Mouse (Mus musculus) stomach, embryonic 14.5 days (tissue): ENCODE data around the gene Arid1a. TPM values are rescaled to one million over a fixed set of nuclear protein-coding genes. Genes with fewer than 3 reads are reported as not detected.

Source experiments
- ATAC-seq: fragments of 200-750 bp; cut with Nextera tagmentation; 2 replicates; pipeline ENCODE4 v1.8.0; 2017; ENCODE audit warnings: low read depth, moderate TSS enrichment; ENCODE audit not compliant: insufficient number of reproducible peaks, insufficient read depth, low FRiP score
- H3K27ac ChIP-seq: fragments of 300-500 bp; sonication (generic); 2 replicates; pipeline ENCODE4 v1.5.1; 2014; ENCODE audit warnings: mild to moderate bottlenecking, low read length, moderate library complexity, mixed read lengths
- H3K27me3 ChIP-seq: fragments of 300-500 bp; sonication (generic); 2 replicates; pipeline ENCODE4 v1.6.1; 2014; ENCODE audit warnings: low read length, control low read depth, mixed read lengths; ENCODE audit not compliant: control insufficient read depth, insufficient read depth
- H3K36me3 ChIP-seq: fragments of 300-500 bp; sonication (generic); 2 replicates; pipeline ENCODE4 v1.6.1; 2014; ENCODE audit warnings: mild to moderate bottlenecking, control low read depth, low read length, moderate library complexity, mixed read lengths; ENCODE audit not compliant: control insufficient read depth, insufficient read depth
- H3K4me1 ChIP-seq: fragments of 300-500 bp; sonication (generic); 2 replicates; pipeline ENCODE4 v1.6.1; 2014; ENCODE audit warnings: low read length, control low read depth, mixed read lengths; ENCODE audit not compliant: control insufficient read depth, insufficient read depth
- H3K4me2 ChIP-seq: fragments of 300-500 bp; sonication (generic); replicated peaks from 2 replicates; pipeline ENCODE4 v1.6.1; 2014; ENCODE audit warnings: low read depth, low read length, control low read depth
- H3K4me3 ChIP-seq: fragments of 300-500 bp; sonication (generic); 2 replicates; pipeline ENCODE4 v1.5.1; 2014; ENCODE audit warnings: low read depth, low read length, control low read depth
- H3K9ac ChIP-seq: fragments of 300-500 bp; sonication (generic); replicated peaks from 2 replicates; pipeline ENCODE4 v1.6.1; 2014; ENCODE audit warnings: low read depth, mild to moderate bottlenecking, control low read depth, low read length, moderate library complexity, mixed read lengths
- H3K9me3 ChIP-seq: fragments of 300-500 bp; sonication (generic); 2 replicates; pipeline ENCODE4 v1.6.1; 2016; ENCODE audit warnings: low read depth, low read length, control low read depth; ENCODE audit not compliant: control insufficient read depth
- WGBS: fragments of 180-500 bp; shearing (Covaris S2); extraction: QIAGEN DNeasy Blood & Tissue Kit; methylation state at CpG from one replicate; pipeline ENCODE4 v1.1.7; 2014; 5-methylcytosine and 5-hydroxymethylcytosine counted together
- polyA plus RNA-seq: library from polyadenylated mRNA; unstranded; fragments of >200 nt; fragmentation: Nextera tagmentation; extraction: Ambion mirVana; gene quantifications from 2 replicates; pipeline ENCODE4 v1.2.1, GENCODE M21; 2014

The Arid1a gene
- polyA plus RNA-seq, 1 experiment from 2014 or later, result 49.4 TPM

DNA sequence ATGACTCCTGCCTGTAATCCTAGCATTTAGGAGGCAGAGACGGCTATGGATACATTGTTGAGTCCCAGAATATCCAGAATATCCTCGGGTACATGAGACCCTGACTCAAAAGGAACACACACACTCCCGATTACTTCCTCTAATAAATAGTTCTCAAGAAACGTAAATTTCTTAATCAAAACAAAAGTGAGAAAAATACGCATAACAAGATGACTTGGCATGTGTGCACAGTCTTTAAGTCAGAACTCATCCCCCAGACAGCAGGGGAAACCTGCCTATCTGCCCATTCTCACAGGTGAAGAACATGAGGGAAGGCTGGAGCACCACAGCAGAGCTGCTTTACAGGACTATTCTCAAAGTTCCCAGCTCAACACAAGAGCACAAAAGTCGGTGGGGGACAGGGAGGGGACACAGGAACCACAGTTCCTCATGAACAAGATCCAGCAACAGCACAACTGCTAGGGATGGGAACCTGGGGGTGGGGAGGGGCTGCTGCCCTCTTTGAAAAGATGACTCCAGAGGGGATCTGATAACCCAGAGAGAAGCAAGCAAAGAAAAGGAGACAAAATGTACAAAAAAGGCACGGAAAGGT, 6.3 kb downstream of the Arid1a start:
- Histone ChIP-seq H3K4me1 (peaks cover 49% of the 10 kb centered on the region), H3K4me3 (peak overlapping the region; percentile 100), H3K27me3 (no peaks in the 10 kb centered on the region), H3K27ac (no peak overlapping the region), H3K4me2 (peak overlapping the region; percentile 94), H3K36me3 (no peaks in the 10 kb centered on the region; the same call in 1 of the 2 replicates), H3K9me3 (no peaks in the 10 kb centered on the region), H3K9ac (peak overlapping the region; percentile 100)
- no peak for ATAC-seq
- WGBS, result 19% methylated on average over 7 of the region's 7 CpGs

DNA sequence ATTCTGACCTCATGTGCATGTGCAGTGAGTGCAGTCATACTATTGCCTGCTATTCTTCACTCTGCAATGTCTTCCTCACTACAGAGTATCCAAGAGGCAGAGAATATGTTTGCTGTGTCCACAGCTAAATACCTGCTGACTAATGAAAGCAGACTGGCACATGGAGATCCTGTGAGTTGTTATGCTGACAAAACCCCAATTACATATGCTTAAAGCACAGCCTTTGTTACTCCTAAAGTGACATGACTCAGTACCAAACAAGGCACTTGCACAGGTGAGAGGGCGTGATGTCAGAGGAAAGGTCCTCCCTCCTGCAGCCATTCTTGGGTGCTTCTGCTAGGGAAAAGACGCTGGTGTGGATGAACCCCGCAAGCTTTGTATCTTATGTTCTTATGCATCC, 21.3 kb downstream of the Arid1a start:
- 72% methylated on average over 3 of the region's 3 CpGs for whole genome bisulfite sequencing
- Histone ChIP-seq H3K36me3 (peaks cover 27% of the 10 kb centered on the region), H3K9me3 (no peaks in the 10 kb centered on the region), H3K27ac (no peak overlapping the region), H3K9ac (no peak overlapping the region), H3K4me2 (no peak overlapping the region), H3K27me3 (no peaks in the 10 kb centered on the region), H3K4me3 (no peak overlapping the region), H3K4me1 (peaks cover 34% of the 10 kb centered on the region)
- ATAC-seq, result no peak

DNA sequence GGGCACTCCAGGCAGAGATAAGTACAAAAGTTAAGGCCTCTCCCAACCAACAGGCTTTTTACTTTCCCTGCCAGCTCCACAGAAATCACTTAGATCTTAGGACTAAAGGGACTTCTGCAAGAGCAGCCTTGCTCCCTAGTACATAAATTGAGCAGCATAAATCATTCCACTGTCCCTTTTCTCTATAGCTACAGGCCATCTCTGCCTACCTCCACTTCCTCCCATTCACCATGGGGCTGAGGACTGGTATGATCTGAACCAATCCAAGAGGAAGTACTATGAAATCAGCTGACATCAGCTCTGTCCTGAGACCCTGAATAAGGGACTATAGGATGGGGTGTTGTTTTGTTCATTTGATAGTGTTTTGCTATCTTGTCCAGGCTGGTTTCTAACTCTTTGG, 26.4 kb downstream of the Arid1a start:
- Histone ChIP-seq H3K4me1 (peaks cover 61% of the 10 kb centered on the region), H3K27me3 (no peaks in the 10 kb centered on the region), H3K9ac (no peak overlapping the region), H3K4me3 (peak overlapping the region; percentile 17; the same call in 1 of the 2 replicates), H3K9me3 (no peaks in the 10 kb centered on the region), H3K27ac (peak overlapping the region; percentile 88), H3K36me3 (peaks cover 16% of the 10 kb centered on the region), H3K4me2 (peak overlapping the region; percentile 39)
- no peak for ATAC-seq

DNA sequence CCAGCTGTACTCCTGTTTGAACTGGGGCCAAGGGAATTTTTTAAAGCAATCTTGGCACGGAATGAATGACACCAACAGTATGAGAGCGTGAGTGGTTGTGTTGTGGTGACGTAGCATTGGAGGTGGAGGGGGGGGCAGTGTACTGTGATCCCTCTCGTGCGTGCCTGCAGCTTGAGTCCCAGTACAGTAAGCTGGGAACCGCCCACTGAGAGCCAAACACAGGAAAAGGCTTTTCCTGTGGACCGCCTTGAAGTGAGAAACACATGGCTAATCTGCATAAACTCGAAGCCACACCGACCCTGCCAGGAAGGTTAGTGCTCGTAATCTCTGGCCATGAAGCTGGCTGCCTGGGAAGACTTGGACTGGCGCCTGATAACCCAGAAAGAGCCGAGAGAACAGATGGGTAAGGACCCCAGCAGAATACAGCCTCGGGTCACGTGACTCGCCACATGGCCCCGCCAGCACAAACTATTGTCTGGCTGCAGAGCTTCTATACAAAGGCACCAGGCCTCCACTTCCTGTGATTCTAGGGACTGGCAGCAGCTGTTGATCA, 27.0 kb downstream of the Arid1a start:
- Histone ChIP-seq H3K27me3 (no peaks in the 10 kb centered on the region), H3K9ac (no peak overlapping the region), H3K4me2 (peak overlapping the region; percentile 39), H3K36me3 (peaks cover 12% of the 10 kb centered on the region), H3K4me1 (peaks cover 63% of the 10 kb centered on the region), H3K27ac (peak overlapping the region; percentile 88), H3K9me3 (no peaks in the 10 kb centered on the region), H3K4me3 (peak overlapping the region; percentile 17; the same call in 1 of the 2 replicates)
- WGBS, result 3% methylated on average over 16 of the region's 16 CpGs
- peak; percentile 90 for ATAC-seq

DNA sequence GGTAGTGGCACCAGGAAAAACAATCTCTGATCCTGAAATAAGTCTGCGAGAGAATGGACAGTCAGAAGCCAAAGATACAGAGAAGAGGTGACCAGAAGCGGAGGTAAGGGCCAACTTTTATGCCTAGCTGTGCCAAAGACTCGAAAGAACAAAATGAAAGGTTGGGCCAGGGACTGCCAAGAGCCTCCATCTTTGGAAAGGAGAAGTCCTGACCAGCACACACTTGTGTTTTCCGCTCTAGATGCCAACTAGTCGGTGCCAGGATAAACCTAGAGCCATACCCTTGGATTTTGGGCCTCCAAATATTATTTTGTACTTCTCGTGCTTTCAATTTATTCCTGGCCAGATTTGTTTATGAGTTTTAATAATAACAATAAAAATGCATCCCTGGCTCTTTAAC, 27.6 kb downstream of the Arid1a start:
- Histone ChIP-seq H3K4me3 (no peak overlapping the region), H3K27me3 (no peaks in the 10 kb centered on the region), H3K27ac (peak overlapping the region; percentile 88; the same call in 1 of the 2 replicates), H3K9ac (no peak overlapping the region), H3K4me1 (peaks cover 64% of the 10 kb centered on the region), H3K4me2 (peak overlapping the region; percentile 39; the same call in 1 of the 2 replicates), H3K9me3 (no peaks in the 10 kb centered on the region), H3K36me3 (peaks cover 12% of the 10 kb centered on the region)
- 51% methylated on average over 6 of the region's 6 CpGs for WGBS
- no peak for ATAC-seq

DNA sequence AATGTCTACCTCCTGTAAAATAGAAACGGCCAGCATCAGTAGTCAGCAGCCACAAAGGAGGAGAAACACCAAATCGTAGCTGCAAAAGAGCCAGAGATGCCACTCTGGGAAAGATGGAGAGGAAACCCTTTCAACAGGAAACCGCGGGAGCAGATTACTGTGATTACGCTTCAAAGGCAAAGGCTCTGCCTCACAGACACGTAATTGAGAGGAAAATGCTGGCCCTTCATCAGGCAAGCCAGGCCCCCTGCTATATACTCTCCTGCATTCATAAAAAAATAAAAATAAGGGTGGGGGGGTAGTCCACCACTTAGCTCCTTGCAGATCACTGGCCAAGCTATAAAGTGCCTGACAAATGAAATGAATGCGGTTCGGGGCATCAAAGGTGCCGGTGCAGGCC, 28.3 kb downstream of the Arid1a start:
- Histone ChIP-seq H3K27ac (no peak overlapping the region), H3K4me1 (peaks cover 57% of the 10 kb centered on the region), H3K4me2 (no peak overlapping the region), H3K9ac (no peak overlapping the region), H3K36me3 (peaks cover 12% of the 10 kb centered on the region), H3K9me3 (no peaks in the 10 kb centered on the region), H3K27me3 (no peaks in the 10 kb centered on the region), H3K4me3 (no peak overlapping the region)
- 33% methylated on average over 9 of the region's 9 CpGs for WGBS
- no peak for ATAC-seq

DNA sequence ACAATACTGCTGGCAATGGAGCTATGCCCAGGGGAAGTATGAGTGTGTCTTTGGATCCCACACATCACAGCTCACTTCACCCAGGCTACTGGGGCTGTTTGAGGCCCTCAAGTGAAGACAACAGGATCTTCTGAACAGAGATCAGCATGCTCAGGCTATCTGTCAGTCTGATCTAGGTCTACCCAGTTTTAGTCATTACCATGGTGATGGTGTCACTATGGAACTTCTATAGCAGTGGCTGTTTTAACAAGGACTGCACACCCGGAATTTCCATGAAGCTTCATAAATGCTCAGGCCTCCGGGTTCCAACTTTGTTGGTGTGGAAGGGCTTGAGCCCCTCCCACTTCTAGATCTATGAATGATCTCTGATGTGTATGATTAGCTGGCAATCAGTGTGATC, 30.9 kb downstream of the Arid1a start:
- WGBS, result 84% methylated on average over 2 of the region's 2 CpGs
- no peaks in the 10 kb centered on the region for H3K9me3 ChIP-seq
- H3K36me3 ChIP-seq, result peaks cover 29% of the 10 kb centered on the region
- H3K9ac ChIP-seq, result no peak overlapping the region
- H3K27ac ChIP-seq, result no peak overlapping the region
- no peak overlapping the region for H3K4me3 ChIP-seq
- ATAC-seq, result no peak
- H3K4me1 ChIP-seq, result peaks cover 39% of the 10 kb centered on the region
- H3K4me2 ChIP-seq, result no peak overlapping the region
- no peaks in the 10 kb centered on the region for H3K27me3 ChIP-seq

DNA sequence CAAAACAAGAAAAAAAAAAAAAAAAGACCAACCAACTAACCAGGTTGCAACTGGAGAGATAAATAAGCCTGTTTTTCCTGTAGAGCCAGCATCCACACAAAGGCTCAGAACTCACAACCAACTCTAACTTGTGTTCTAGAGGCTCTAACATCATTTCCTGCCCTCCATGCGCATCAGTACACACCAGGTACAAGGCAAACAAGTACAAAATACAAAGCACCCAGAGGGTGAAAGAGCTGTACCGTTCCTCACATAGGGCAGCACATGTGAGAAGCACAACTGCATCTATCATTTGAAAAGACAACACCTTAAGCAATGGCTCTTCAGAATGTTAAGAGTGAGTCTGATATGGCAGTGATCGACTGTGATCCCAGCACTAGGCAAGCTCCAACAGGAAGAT, 36.8 kb downstream of the Arid1a start:
- H3K4me3 ChIP-seq, result no peak overlapping the region
- 80% methylated on average over 3 of the region's 3 CpGs for WGBS
- peaks cover 76% of the 10 kb centered on the region for H3K36me3 ChIP-seq
- H3K9ac ChIP-seq, result no peak overlapping the region
- no peaks in the 10 kb centered on the region for H3K9me3 ChIP-seq
- no peaks in the 10 kb centered on the region for H3K27me3 ChIP-seq
- no peak for ATAC-seq
- no peak overlapping the region for H3K27ac ChIP-seq
- peaks cover 4% of the 10 kb centered on the region; the same call in 1 of the 2 replicates for H3K4me1 ChIP-seq
- H3K4me2 ChIP-seq, result no peak overlapping the region

DNA sequence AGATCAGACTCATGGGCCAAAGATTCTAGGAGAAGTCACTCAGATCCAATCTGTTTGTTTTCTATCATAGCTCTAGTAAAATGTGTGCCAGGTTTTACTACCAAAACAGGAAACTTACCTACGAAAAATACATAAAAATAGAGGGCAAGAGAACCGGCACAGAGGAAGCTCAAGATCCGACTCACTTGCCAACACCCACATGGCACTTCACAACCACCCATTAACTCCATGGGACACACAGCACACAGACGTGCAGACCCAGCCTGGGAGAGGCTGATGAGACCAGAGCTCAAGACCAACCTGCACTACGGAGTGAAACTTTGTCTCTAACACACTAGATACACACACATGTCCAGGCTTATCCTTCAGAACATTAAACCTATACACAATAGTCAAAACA, 43.8 kb downstream of the Arid1a start:
- peaks cover 60% of the 10 kb centered on the region for H3K36me3 ChIP-seq
- no peak overlapping the region for H3K4me2 ChIP-seq

More for the DNA sequence above, 43.8 kb downstream of the Arid1a start:
- no peak overlapping the region for H3K9ac ChIP-seq
- H3K27ac ChIP-seq, result no peak overlapping the region
- H3K9me3 ChIP-seq, result no peaks in the 10 kb centered on the region
- no peak for ATAC-seq
- WGBS, result 83% methylated on average over 5 of the region's 5 CpGs
- H3K4me3 ChIP-seq, result no peak overlapping the region
- H3K27me3 ChIP-seq, result no peaks in the 10 kb centered on the region
- peaks cover 9% of the 10 kb centered on the region; the same call in 1 of the 2 replicates for H3K4me1 ChIP-seq
